Mouse (Mus musculus) bone marrow macrophage, adult 2 months (primary cell): ENCODE data around the gene BC004004. TPM values are rescaled to one million over a fixed set of nuclear protein-coding genes. Genes with fewer than 3 reads are reported as not detected.
"Not testable (repeated sequence)": the region's sequence is repeated elsewhere in the genome, so short reads cannot be mapped to it uniquely, and the experiment has no call there.

ENCODE experiments used
- H3K27ac ChIP-seq: 2 replicates; pipeline ENCODE4 v1.5.1; 2012; ENCODE audit warnings: low read depth, low read length; ENCODE audit not compliant: insufficient read depth
- H3K4me1 ChIP-seq: 2 replicates; pipeline ENCODE4 v1.6.1; 2012; ENCODE audit warnings: low read length; ENCODE audit not compliant: control insufficient read depth, insufficient read depth
- H3K4me3 ChIP-seq: 2 replicates; pipeline ENCODE4 v1.5.1; 2012; ENCODE audit warnings: mild to moderate bottlenecking, low read length, moderate library complexity; ENCODE audit not compliant: insufficient read depth
- CTCF ChIP-seq: IDR thresholded peaks from 2 replicates; pipeline ENCODE4 v1.5.1; 2012; ENCODE audit warnings: low read depth, mild to moderate bottlenecking, low read length, moderate library complexity
- POLR2A ChIP-seq: IDR thresholded peaks from 2 replicates; pipeline ENCODE4 v1.6.1; 2012; ENCODE audit warnings: mild to moderate bottlenecking, low read depth, low read length, borderline replicate concordance
- polyA plus RNA-seq: library from polyadenylated mRNA; stranded (reverse); fragments of >200 nt; gene quantifications from 2 replicates; pipeline ENCODE4 v1.2.4, GENCODE M21; 2012; ENCODE audit not compliant: missing spikeins, insufficient read depth, insufficient read length

The BC004004 gene
- polyA plus RNA-seq, 1 experiment: 105 TPM

GRCm38 (mm10) chr17:29247881-29248280 is 20.7 kb upstream of the BC004004 start:
- no peak overlapping the region for H3K4me3 ChIP-seq
- no peak overlapping the region for H3K27ac ChIP-seq
- TF ChIP-seq CTCF: no peak
- TF ChIP-seq POLR2A: no peak
- peaks cover 13% of the 10 kb centered on the region for H3K4me1 ChIP-seq

GRCm38 (mm10) chr17:29249512-29249911 is 19.1 kb upstream of the BC004004 start:
- no peak for TF ChIP-seq CTCF
- no peak for TF ChIP-seq POLR2A
- H3K27ac ChIP-seq: no peak overlapping the region
- H3K4me3 ChIP-seq: no peak overlapping the region
- peaks cover 13% of the 10 kb centered on the region for H3K4me1 ChIP-seq

- H3K27ac ChIP-seq, H3K4me1 ChIP-seq, H3K4me3 ChIP-seq: not testable (repeated sequence)
Measured at GRCm38 (mm10) chr17:29251006-29251405, 17.6 kb upstream of the BC004004 start.

- Histone ChIP-seq H3K27ac (no peak overlapping the region), H3K4me1 (0 out of 2 replicates have a peak, but pooled peaks cover 2% of the 10 kb centered on the region)
- no peak for TF ChIP-seq POLR2A
- TF ChIP-seq CTCF: no peak
Measured at GRCm38 (mm10) chr17:29251608-29252390, 16.8 kb upstream of the BC004004 start.

GRCm38 (mm10) chr17:29253236-29253635 is 15.4 kb upstream of the BC004004 start:
- no peak for TF ChIP-seq POLR2A
- TF ChIP-seq CTCF: no peak
- Histone ChIP-seq H3K4me1 (0 out of 2 replicates have a peak, but pooled peaks cover 2% of the 10 kb centered on the region), H3K4me3 (no peak overlapping the region), H3K27ac (no peak overlapping the region)

More at GRCm38 (mm10) chr17:29251608-29252390, 16.8 kb upstream of the BC004004 start:
- H3K4me3 ChIP-seq: no peak overlapping the region

GRCm38 (mm10) chr17:29253684-29254083 is 14.9 kb upstream of the BC004004 start:
- 0 out of 2 replicates have a peak, but pooled peaks cover 2% of the 10 kb centered on the region for H3K4me1 ChIP-seq
- H3K4me3 ChIP-seq: no peak overlapping the region
- H3K27ac ChIP-seq: no peak overlapping the region
- TF ChIP-seq CTCF: no peak
- no peak for TF ChIP-seq POLR2A

- H3K4me3 ChIP-seq, H3K4me1 ChIP-seq, H3K27ac ChIP-seq: not testable (repeated sequence)
Measured at GRCm38 (mm10) chr17:29254784-29255183, 13.8 kb upstream of the BC004004 start.

- no peak overlapping the region for H3K27ac ChIP-seq
- H3K4me3 ChIP-seq: no peak overlapping the region
- peaks cover 10% of the 10 kb centered on the region for H3K4me1 ChIP-seq
- TF ChIP-seq CTCF (no peak), POLR2A (no peak)
Measured at GRCm38 (mm10) chr17:29256507-29256906, 12.1 kb upstream of the BC004004 start.

- H3K4me3 ChIP-seq: no peak overlapping the region
- no peak for TF ChIP-seq POLR2A
- no peak for TF ChIP-seq CTCF
- peaks cover 15% of the 10 kb centered on the region for H3K4me1 ChIP-seq
- H3K27ac ChIP-seq: no peak overlapping the region
Measured at GRCm38 (mm10) chr17:29257001-29257511, 11.5 kb upstream of the BC004004 start.

GRCm38 (mm10) chr17:29258025-29258558 is 10.5 kb upstream of the BC004004 start:
- Histone ChIP-seq H3K4me1 (peaks cover 15% of the 10 kb centered on the region), H3K4me3 (no peak overlapping the region), H3K27ac (no peak overlapping the region)
- TF ChIP-seq POLR2A (no peak), CTCF (no peak)

GRCm38 (mm10) chr17:29258921-29259320 is 9.7 kb upstream of the BC004004 start:
- H3K4me1 ChIP-seq: peaks cover 15% of the 10 kb centered on the region
- no peak overlapping the region for H3K27ac ChIP-seq
- TF ChIP-seq POLR2A: no peak
- TF ChIP-seq CTCF: no peak
- no peak overlapping the region for H3K4me3 ChIP-seq
